Mouse (Mus musculus) liver, adult 2 months (tissue): ENCODE results near the gene Dmac2.

ENCODE experiments used
- CTCF ChIP-seq: fragments of 200-500 bp; IDR thresholded peaks from 2 replicates; pipeline ENCODE4 v1.5.1; 2011; ENCODE audit warnings: low read depth, low read length, control low read depth
- POLR2A ChIP-seq: fragments of 200-500 bp; IDR thresholded peaks from 2 replicates; pipeline ENCODE4 v1.6.1; 2011; ENCODE audit warnings: low read length, control low read depth; ENCODE audit not compliant: insufficient read depth; ENCODE audit errors: extremely low read depth

- no peak for TF ChIP-seq POLR2A
- TF ChIP-seq CTCF: no peak
Observed at GRCm38 (mm10) chr7:25624851-25625250, 5.6 kb downstream of the Dmac2 start.
